Mouse (Mus musculus) E14TG2a.4 (cell line): ENCODE measurements at regions not wholly inside any gene's neighbourhood (a gene's known extent, or its start where the extent isn't known, plus 50 kb on each side); places are given as distances from the start of the nearest gene placed in this dataset.

Experiments
- H3K27me3 ChIP-seq: 2 replicates; pipeline ENCODE4 v1.6.1; 2014; ENCODE audit warnings: low read length, control low read depth; ENCODE audit not compliant: insufficient read depth
- H3K36me3 ChIP-seq: 2 replicates; pipeline ENCODE4 v1.6.1; 2014; ENCODE audit warnings: low read length, control low read depth; ENCODE audit not compliant: insufficient read depth
- H3K4me1 ChIP-seq: replicated peaks from 2 replicates; pipeline ENCODE4 v1.6.1; 2014; ENCODE audit warnings: low read depth, low read length, control low read depth
- H3K4me3 ChIP-seq: replicated peaks from 2 replicates; pipeline ENCODE4 v1.5.1; 2014; ENCODE audit warnings: mild to moderate bottlenecking, low read length
- H3K9me3 ChIP-seq: 2 replicates; pipeline ENCODE4 v1.6.1; 2014; ENCODE audit warnings: low read length, control low read depth
- CTCF ChIP-seq: conservative IDR thresholded peaks from 2 replicates; pipeline ENCODE4 v1.5.1; 2014; ENCODE audit warnings: low read length
- NANOG ChIP-seq: IDR thresholded peaks from 2 replicates; pipeline ENCODE4 v1.6.1; 2014; ENCODE audit warnings: borderline replicate concordance, low read length, mixed read lengths
- POU5F1 ChIP-seq: IDR thresholded peaks from 2 replicates; pipeline ENCODE4 v1.6.1; 2014; ENCODE audit warnings: low read length, borderline replicate concordance

DNA sequence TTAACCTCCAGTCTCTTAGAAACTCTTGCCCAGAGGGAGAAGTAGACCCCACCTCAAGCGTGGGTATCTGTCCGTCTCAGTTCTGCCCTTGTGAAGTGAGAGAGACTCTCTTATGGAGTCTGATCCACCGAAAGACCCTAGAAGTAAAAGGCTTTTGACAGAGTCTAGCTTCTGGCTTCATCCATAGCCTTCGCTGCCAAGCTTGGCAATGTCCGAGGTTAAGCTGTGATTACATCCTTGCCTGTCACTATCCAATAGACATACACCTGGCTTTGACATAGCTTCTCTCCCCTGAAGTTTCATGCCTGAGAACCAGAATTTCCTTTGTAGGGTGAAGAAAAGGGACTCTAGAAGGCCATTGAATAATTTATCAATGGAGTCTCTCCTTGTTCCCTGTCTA, 230.9 kb downstream of the Wnt5a start:
- Histone ChIP-seq H3K27me3 (no peaks in the 10 kb centered on the region), H3K4me1 (no peaks in the 10 kb centered on the region), H3K4me3 (no peak overlapping the region), H3K9me3 (no peaks in the 10 kb centered on the region), H3K36me3 (no peaks in the 10 kb centered on the region)
- TF ChIP-seq CTCF (no peak), NANOG (no peak), POU5F1 (no peak)

DNA sequence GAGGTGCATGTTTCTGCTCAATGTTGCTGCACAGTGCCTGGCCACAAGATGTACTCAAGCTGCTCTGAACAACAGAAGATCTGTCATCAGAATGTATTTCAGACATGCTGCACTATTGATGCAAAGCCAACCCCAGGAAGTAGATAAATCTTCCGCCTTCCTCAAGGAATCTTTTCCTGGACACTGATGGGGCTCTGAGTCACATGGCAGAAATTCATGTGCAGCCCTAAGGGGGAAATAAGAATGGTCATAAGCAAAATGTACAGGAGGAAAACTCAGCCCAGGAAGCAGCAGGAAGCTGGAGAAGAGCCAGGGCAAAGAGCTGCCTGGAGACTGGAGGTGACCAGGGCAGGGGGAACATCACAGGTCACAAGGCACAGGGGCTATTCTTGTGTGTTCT, 235.5 kb downstream of the Wnt5a start:
- H3K4me1 ChIP-seq: no peaks in the 10 kb centered on the region
- TF ChIP-seq POU5F1 (no peak), CTCF (no peak), NANOG (no peak)
- H3K9me3 ChIP-seq: no peaks in the 10 kb centered on the region
- H3K36me3 ChIP-seq: no peaks in the 10 kb centered on the region
- H3K27me3 ChIP-seq: no peaks in the 10 kb centered on the region
- no peak overlapping the region for H3K4me3 ChIP-seq

DNA sequence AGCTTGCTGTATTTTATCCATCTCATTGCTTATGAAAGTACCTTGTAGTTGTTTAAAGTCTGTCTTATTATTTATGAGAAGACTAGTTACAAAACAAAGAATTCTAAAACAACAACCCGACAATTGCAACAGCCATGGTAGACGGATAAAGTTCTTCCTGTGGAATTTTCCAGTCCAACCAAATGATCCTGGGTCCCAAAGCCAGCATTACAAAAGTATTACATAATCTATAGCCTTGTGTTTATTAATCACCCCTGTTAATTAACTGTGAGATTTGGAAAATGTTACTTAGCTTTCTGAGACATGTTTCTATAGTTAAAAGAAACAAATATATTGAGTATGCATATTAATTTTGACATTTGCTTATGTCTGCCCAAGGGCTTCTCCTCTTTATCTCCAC, 236.9 kb downstream of the Wnt5a start:
- Histone ChIP-seq H3K4me1 (no peaks in the 10 kb centered on the region), H3K36me3 (no peaks in the 10 kb centered on the region), H3K27me3 (no peaks in the 10 kb centered on the region), H3K9me3 (no peaks in the 10 kb centered on the region), H3K4me3 (no peak overlapping the region)
- no peak for TF ChIP-seq CTCF
- no peak for TF ChIP-seq POU5F1

DNA sequence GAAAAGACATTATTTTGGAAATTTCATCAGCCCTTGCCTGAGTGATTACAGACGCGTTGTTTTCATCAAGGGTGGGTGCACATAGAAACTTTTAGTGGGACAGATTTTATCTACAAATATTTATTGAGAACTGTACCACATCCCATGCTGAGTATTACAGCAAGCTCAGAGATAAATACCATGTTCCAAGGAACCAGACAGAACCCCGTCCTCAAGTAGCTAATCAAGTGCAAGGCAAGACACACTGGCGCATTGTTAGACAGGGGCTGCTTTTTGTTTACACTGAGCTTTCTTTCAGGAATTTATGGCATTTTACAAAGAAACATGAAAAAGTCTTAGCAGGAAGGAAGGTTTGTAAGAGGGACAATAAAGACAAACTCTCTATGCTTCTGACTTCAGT, 239.1 kb downstream of the Wnt5a start:
- Histone ChIP-seq H3K4me1 (no peaks in the 10 kb centered on the region), H3K36me3 (no peaks in the 10 kb centered on the region), H3K27me3 (no peaks in the 10 kb centered on the region), H3K4me3 (no peak overlapping the region), H3K9me3 (no peaks in the 10 kb centered on the region)
- no peak for TF ChIP-seq CTCF
- TF ChIP-seq POU5F1: no peak
- TF ChIP-seq NANOG: no peak

DNA sequence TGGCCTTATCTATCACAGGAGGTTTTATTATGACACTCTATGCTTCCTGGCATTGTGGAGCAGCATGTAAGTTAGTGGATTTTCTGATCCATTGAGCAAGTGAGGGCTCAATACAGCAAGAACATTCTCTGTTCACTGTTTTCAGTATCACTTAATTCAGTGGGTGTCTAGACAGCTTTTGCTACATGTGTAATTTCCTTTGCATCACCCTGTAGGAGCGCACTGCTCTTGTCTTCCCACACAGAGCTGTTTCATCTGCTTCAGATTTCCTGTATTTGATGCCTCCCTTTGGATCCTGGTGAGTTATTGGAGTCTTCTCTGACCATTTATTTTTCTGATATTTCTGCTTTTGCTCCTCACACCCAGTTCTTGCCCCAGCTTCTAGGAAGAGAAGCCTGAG, 245.8 kb downstream of the Wnt5a start:
- no peaks in the 10 kb centered on the region for H3K9me3 ChIP-seq
- no peaks in the 10 kb centered on the region for H3K27me3 ChIP-seq
- H3K4me1 ChIP-seq: no peaks in the 10 kb centered on the region
- H3K4me3 ChIP-seq: no peak overlapping the region
- H3K36me3 ChIP-seq: no peaks in the 10 kb centered on the region
- TF ChIP-seq CTCF (no peak), POU5F1 (no peak), NANOG (no peak)

DNA sequence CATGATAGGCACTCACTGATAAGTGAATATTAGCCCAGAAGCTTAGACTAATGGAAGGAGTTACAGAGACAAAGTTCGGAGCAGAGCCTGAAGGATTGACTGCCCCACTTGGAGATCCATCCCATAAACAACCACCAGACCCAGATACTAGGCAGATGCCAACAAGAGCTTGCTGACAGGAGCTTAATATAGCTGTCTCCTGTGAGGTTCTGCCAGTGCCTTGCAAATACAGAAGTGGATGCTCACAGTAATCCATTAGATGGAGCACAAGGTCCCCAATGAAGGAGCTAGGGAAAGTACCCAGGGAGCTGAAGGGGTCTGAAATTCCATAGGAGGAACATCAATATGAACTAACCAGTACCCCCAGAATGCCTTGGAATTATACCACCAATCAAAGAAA, 252.8 kb upstream of the Lrtm1 start:
- Histone ChIP-seq H3K4me1 (no peaks in the 10 kb centered on the region), H3K27me3 (no peaks in the 10 kb centered on the region), H3K9me3 (peaks cover 16% of the 10 kb centered on the region), H3K36me3 (no peaks in the 10 kb centered on the region), H3K4me3 (no peak overlapping the region)
- TF ChIP-seq POU5F1: no peak
- no peak for TF ChIP-seq CTCF
- no peak for TF ChIP-seq NANOG

DNA sequence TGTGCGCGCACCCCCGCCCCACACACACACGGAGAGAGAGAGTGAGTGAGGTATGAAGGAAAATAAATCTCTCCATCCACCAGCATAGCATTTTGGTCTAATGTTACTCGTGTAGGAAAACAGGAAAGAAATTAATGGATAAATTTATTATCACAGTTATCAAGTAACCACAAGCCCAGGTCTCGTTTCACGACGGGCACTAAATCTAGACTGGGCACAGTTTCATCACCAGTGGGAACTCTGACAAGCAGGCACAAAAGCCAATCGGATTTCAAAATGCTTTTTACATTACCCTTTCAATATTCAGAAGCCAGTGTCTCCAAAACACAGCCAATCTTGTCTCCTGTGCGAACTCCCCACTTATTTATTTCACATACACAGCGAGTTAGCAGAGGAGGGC, 244.9 kb upstream of the Lrtm1 start:
- Histone ChIP-seq H3K9me3 (peaks cover 36% of the 10 kb centered on the region), H3K4me1 (no peaks in the 10 kb centered on the region), H3K4me3 (no peak overlapping the region), H3K36me3 (no peaks in the 10 kb centered on the region), H3K27me3 (no peaks in the 10 kb centered on the region)
- TF ChIP-seq NANOG (no peak), POU5F1 (no peak), CTCF (no peak)

DNA sequence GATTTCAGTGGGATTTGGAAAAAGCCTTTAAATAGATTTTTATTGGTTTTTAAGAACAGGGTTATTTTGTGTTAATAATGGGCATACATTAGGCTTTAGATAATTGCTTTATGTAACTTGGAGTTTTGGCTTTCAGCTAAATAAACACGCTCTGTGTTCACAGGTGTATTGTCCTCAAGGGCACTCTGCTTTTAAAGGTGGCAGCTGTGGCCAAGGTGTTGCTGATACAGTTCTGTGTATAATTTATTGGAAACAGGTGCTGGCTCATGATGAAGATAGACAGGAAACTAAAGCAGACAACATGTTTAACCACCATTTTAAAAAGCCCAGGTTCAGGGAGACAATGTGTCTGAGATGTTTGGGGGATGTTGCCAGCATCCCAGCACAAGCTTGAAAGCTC, 242.3 kb upstream of the Lrtm1 start:
- H3K27me3 ChIP-seq: no peaks in the 10 kb centered on the region
- no peaks in the 10 kb centered on the region for H3K36me3 ChIP-seq
- no peak overlapping the region for H3K4me3 ChIP-seq
- TF ChIP-seq NANOG (no peak), CTCF (no peak), POU5F1 (no peak)
- H3K9me3 ChIP-seq: peaks cover 15% of the 10 kb centered on the region
- no peaks in the 10 kb centered on the region for H3K4me1 ChIP-seq

DNA sequence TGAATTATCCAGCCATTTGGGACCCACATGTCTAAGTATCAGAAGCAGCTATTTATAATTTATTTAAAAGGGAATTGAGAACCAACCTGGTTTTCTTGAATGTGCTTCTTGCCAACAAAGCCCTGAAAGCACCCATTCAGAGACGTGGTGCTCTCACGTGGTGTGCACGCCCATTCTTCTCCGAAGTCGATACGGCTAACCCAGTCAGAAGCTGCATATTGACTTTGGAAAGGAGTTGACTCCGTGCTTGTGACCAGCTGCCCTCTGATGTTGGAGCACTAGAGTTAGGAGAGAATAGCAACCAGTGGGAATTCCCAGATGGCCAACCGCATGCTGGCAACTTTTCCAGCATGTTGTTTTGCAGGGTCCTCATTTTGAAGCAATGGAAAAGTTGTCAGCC, 240.2 kb upstream of the Lrtm1 start:
- TF ChIP-seq NANOG: no peak
- no peak for TF ChIP-seq POU5F1
- no peak for TF ChIP-seq CTCF
- H3K36me3 ChIP-seq: no peaks in the 10 kb centered on the region

DNA sequence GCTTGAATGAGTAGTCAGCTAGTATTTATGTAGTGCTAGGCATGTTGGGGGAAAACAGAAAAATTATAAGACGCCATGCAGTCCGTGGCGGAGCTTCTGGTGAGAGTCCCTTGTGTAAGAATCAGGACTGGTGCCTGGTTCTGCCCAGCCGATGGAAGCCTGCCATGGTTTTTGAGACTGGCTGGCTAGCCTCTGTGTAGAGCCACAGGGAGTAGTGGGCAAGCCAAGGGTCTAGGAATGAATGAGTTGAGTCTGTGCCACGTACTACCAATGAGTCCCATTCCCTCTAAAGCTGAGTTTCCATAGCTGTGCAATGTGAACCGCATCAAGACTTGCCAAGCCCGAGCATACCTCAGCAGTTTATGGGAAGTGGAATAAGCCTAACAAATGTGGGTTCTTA, 236.3 kb upstream of the Lrtm1 start:
- H3K4me1 ChIP-seq: no peaks in the 10 kb centered on the region
- no peak overlapping the region for H3K4me3 ChIP-seq
- H3K36me3 ChIP-seq: no peaks in the 10 kb centered on the region
- TF ChIP-seq POU5F1 (no peak), CTCF (no peak), NANOG (no peak)
- H3K27me3 ChIP-seq: no peaks in the 10 kb centered on the region
- no peaks in the 10 kb centered on the region for H3K9me3 ChIP-seq

More for the DNA sequence above, 240.2 kb upstream of the Lrtm1 start:
- Histone ChIP-seq H3K9me3 (no peaks in the 10 kb centered on the region), H3K4me3 (no peak overlapping the region), H3K4me1 (no peaks in the 10 kb centered on the region), H3K27me3 (no peaks in the 10 kb centered on the region)
